Mouse (Mus musculus): ENCODE measurements at regions not wholly inside any gene's neighbourhood (a gene's known extent, or its start where the extent isn't known, plus 50 kb on each side); places are given as distances from the start of the nearest gene placed in this dataset.

- no peak for DNase-seq (ENCODE audit: low spot score)
Measured at GRCm38 (mm10) chr14:28773068-28773467, 244.9 kb upstream of the Lrtm1 start.

- DNase-seq (ENCODE audit: low spot score) = no peak
Measured at GRCm38 (mm10) chr14:28775686-28776085, 242.3 kb upstream of the Lrtm1 start.

- no peak for DNase-seq (ENCODE audit: low spot score)
Measured at GRCm38 (mm10) chr14:28777791-28778190, 240.2 kb upstream of the Lrtm1 start.

- DNase-seq (ENCODE audit: low spot score) = no peak
Measured at GRCm38 (mm10) chr14:28781660-28782059, 236.3 kb upstream of the Lrtm1 start.

- no peak for DNase-seq (ENCODE audit: low spot score)
Measured at GRCm38 (mm10) chr14:28784106-28784633, 233.8 kb upstream of the Lrtm1 start.

- DNase-seq (ENCODE audit: low spot score) = no peak
Measured at GRCm38 (mm10) chr14:28798290-28798689, 219.7 kb upstream of the Lrtm1 start.

- DNase-seq (ENCODE audit: low spot score) = no peak
Measured at GRCm38 (mm10) chr14:28801681-28802080, 216.3 kb upstream of the Lrtm1 start.

GRCm38 (mm10) chr14:28802126-28802525 lies 215.9 kb upstream of the Lrtm1 start:
- DNase-seq (ENCODE audit: low spot score) = no peak

GRCm38 (mm10) chr14:28808094-28808493 lies 209.9 kb upstream of the Lrtm1 start:
- DNase-seq (ENCODE audit: low spot score) = no peak

GRCm38 (mm10) chr14:28809355-28809754 lies 208.7 kb upstream of the Lrtm1 start:
- no peak for DNase-seq (ENCODE audit: low spot score)

- DNase-seq (ENCODE audit: low spot score) = no peak
Measured at GRCm38 (mm10) chr14:28820970-28821369, 197.0 kb upstream of the Lrtm1 start.

GRCm38 (mm10) chr14:28827186-28827585 lies 190.8 kb upstream of the Lrtm1 start:
- no peak for DNase-seq (ENCODE audit: low spot score)

- DNase-seq (ENCODE audit: low spot score) = no peak
Measured at GRCm38 (mm10) chr14:28837117-28837516, 180.9 kb upstream of the Lrtm1 start.

- DNase-seq (ENCODE audit: low spot score) = no peak
Measured at GRCm38 (mm10) chr14:28848831-28849590, 169.0 kb upstream of the Lrtm1 start.

Data from ovary, adult 18-20 months (tissue).